Mouse (Mus musculus): Measurements from ENCODE around the gene Lhb.
"Not testable (repeated sequence)": the region's sequence is repeated elsewhere in the genome, so short reads cannot be mapped to it uniquely, and the experiment has no call there.

Lhb gene

GRCm38 (mm10) chr7:45455932-45456696, 35.5 kb downstream of the Lhb start:
- no peak for DNase-seq (ENCODE audit: low spot score in 2 of 2)

GRCm38 (mm10) chr7:45456721-45457203, 36.1 kb downstream of the Lhb start:
- no peak for DNase-seq (ENCODE audit: low spot score in 2 of 2)

GRCm38 (mm10) chr7:45457204-45458060, 36.8 kb downstream of the Lhb start:
- peak; percentile 52 to 77 for DNase-seq (ENCODE audit: low spot score in 2 of 2)

GRCm38 (mm10) chr7:45458748-45459563, 38.3 kb downstream of the Lhb start:
- peak; percentile 81 to 86 for DNase-seq (ENCODE audit: low spot score in 2 of 2)

GRCm38 (mm10) chr7:45459564-45460140, 39.0 kb downstream of the Lhb start, which contains the start of gene Ftl1:
Ftl1 (minus strand) TSS chr7:45459884.
- peak; percentile 99 for DNase-seq (ENCODE audit: low spot score in 2 of 2)

- DNase-seq (ENCODE audit: low spot score in 2 of 2): no peak
These were observed 39.8 kb downstream of the Lhb start for GRCm38 (mm10) chr7:45460377-45460776.

GRCm38 (mm10) chr7:45460860-45461314, 40.3 kb downstream of the Lhb start:
- peak; percentile 73 to 81 for DNase-seq (ENCODE audit: low spot score in 2 of 2)

- no peak for DNase-seq (ENCODE audit: low spot score in 2 of 2)
These were observed 40.7 kb downstream of the Lhb start for GRCm38 (mm10) chr7:45461326-45461725.

- no peak for DNase-seq (ENCODE audit: low spot score in 2 of 2)
These were observed 41.2 kb downstream of the Lhb start for GRCm38 (mm10) chr7:45461781-45462180.

GRCm38 (mm10) chr7:45462325-45462724, 41.7 kb downstream of the Lhb start:
- DNase-seq (ENCODE audit: low spot score in 2 of 2): no peak

GRCm38 (mm10) chr7:45462868-45463267, 42.2 kb downstream of the Lhb start:
- not testable (repeated sequence) for DNase-seq (ENCODE audit: low spot score in 2 of 2)

GRCm38 (mm10) chr7:45463987-45464778, 43.6 kb downstream of the Lhb start:
- DNase-seq (ENCODE audit: low spot score in 2 of 2): no peak

- DNase-seq (ENCODE audit: low spot score in 2 of 2): no peak
These were observed 44.5 kb downstream of the Lhb start for GRCm38 (mm10) chr7:45465112-45465511.

GRCm38 (mm10) chr7:45465549-45465948, 44.9 kb downstream of the Lhb start:
- no peak for DNase-seq (ENCODE audit: low spot score in 2 of 2)

- peak; percentile 95 to 96 for DNase-seq (ENCODE audit: low spot score in 2 of 2)
These were observed 45.9 kb downstream of the Lhb start, which contains the start of gene Bax for GRCm38 (mm10) chr7:45466283-45467089. Bax (minus strand) TSS chr7:45466898.

GRCm38 (mm10) chr7:45467090-45467670, 46.6 kb downstream of the Lhb start:
- DNase-seq (ENCODE audit: low spot score in 2 of 2): no peak

- peak in 1 of 2 experiments; percentile 76 for DNase-seq (ENCODE audit: low spot score in 2 of 2)
These were observed 50.2 kb downstream of the Lhb start for GRCm38 (mm10) chr7:45470869-45471268.

All from heart, adult 9 months (tissue).